Mouse (Mus musculus) neural tube, embryonic 14.5 days (tissue): ENCODE measurements at regions not wholly inside any gene's neighbourhood (a gene's known extent, or its start where the extent isn't known, plus 50 kb on each side); places are given as distances from the start of the nearest gene placed in this dataset.

Experiments used
- ATAC-seq: fragments of 200-750 bp; cut with Nextera tagmentation; 2 replicates; pipeline ENCODE4 v1.8.0; 2017; ENCODE audit warnings: low read depth, mild to moderate bottlenecking, moderate TSS enrichment, moderate library complexity
- H3K27ac ChIP-seq: fragments of 300-500 bp; sonication (generic); 2 replicates; pipeline ENCODE4 v1.5.1; 2014; ENCODE audit warnings: low read depth, mild to moderate bottlenecking, control low read depth, low read length, moderate library complexity, mixed read lengths
- H3K27me3 ChIP-seq: fragments of 300-500 bp; sonication (generic); 2 replicates; pipeline ENCODE4 v1.6.1; 2014; ENCODE audit warnings: low read length; ENCODE audit not compliant: control insufficient read depth, insufficient read depth
- H3K36me3 ChIP-seq: fragments of 300-500 bp; sonication (generic); 2 replicates; pipeline ENCODE4 v1.6.1; 2014; ENCODE audit warnings: low read length, mixed read lengths; ENCODE audit not compliant: control insufficient read depth, insufficient read depth
- H3K4me1 ChIP-seq: fragments of 300-500 bp; sonication (generic); 2 replicates; pipeline ENCODE4 v1.6.1; 2014; ENCODE audit warnings: low read length; ENCODE audit not compliant: control insufficient read depth, insufficient read depth
- H3K4me2 ChIP-seq: fragments of 300-500 bp; sonication (generic); 2 replicates; pipeline ENCODE4 v1.6.1; 2014; ENCODE audit warnings: mild to moderate bottlenecking, low read depth, low read length, control low read depth
- H3K4me3 ChIP-seq: fragments of 300-500 bp; sonication (generic); 2 replicates; pipeline ENCODE4 v1.5.1; 2014; ENCODE audit warnings: low read depth, low read length, control low read depth, mixed read lengths
- H3K9ac ChIP-seq: fragments of 300-500 bp; sonication (generic); replicated peaks from 2 replicates; pipeline ENCODE4 v1.6.1; 2014; ENCODE audit warnings: low read depth, mild to moderate bottlenecking, control low read depth, low read length, mixed read lengths
- H3K9me3 ChIP-seq: fragments of 300-500 bp; sonication (generic); 2 replicates; pipeline ENCODE4 v1.6.1; 2016; ENCODE audit warnings: low read length; ENCODE audit not compliant: control insufficient read depth
- WGBS: fragments of 180-500 bp; shearing (Covaris S2); extraction: QIAGEN DNeasy Blood & Tissue Kit; methylation state at CpG from one replicate; pipeline ENCODE4 v1.1.7; 2014; 5-methylcytosine and 5-hydroxymethylcytosine counted together

- H3K4me1 ChIP-seq: peaks cover 22% of the 10 kb centered on the region
- H3K4me2 ChIP-seq: no peak overlapping the region
- no peaks in the 10 kb centered on the region for H3K27me3 ChIP-seq
- H3K4me3 ChIP-seq: no peak overlapping the region
- no peaks in the 10 kb centered on the region for H3K36me3 ChIP-seq
- no peaks in the 10 kb centered on the region for H3K9me3 ChIP-seq
- no peak for ATAC-seq
- no peak overlapping the region for H3K9ac ChIP-seq
- WGBS: 7% methylated on average over 4 of the region's 4 CpGs
- no peak overlapping the region for H3K27ac ChIP-seq
Observed at GRCm38 (mm10) chr13:60123964-60124363, 53.2 kb downstream of the Gas1 start.

GRCm38 (mm10) chr13:60123174-60123587 lies 54.0 kb downstream of the Gas1 start:
- Histone ChIP-seq H3K9ac (0 out of 2 replicates have a peak overlapping the region, but pooled peaks have one; percentile 11), H3K27ac (no peak overlapping the region), H3K27me3 (no peaks in the 10 kb centered on the region), H3K4me3 (no peak overlapping the region), H3K36me3 (no peaks in the 10 kb centered on the region), H3K9me3 (no peaks in the 10 kb centered on the region), H3K4me2 (peak overlapping the region; percentile 26; the same call in 1 of the 2 replicates), H3K4me1 (peaks cover 22% of the 10 kb centered on the region)
- ATAC-seq: peak; percentile 41
- 10% methylated on average over 6 of the region's 6 CpGs for WGBS

- WGBS: 14% methylated on average over 29 of the region's 29 CpGs
- H3K4me3 ChIP-seq: no peak overlapping the region
Observed at GRCm38 (mm10) chr13:60122341-60123173, 54.6 kb downstream of the Gas1 start.

GRCm38 (mm10) chr13:60111465-60111864 lies 65.7 kb downstream of the Gas1 start:
- H3K27ac ChIP-seq: no peak overlapping the region
- H3K27me3 ChIP-seq: no peaks in the 10 kb centered on the region
- 87% methylated on average over 2 of the region's 2 CpGs for WGBS
- H3K4me1 ChIP-seq: no peaks in the 10 kb centered on the region
- H3K4me2 ChIP-seq: no peak overlapping the region
- no peaks in the 10 kb centered on the region for H3K36me3 ChIP-seq
- H3K4me3 ChIP-seq: no peak overlapping the region
- no peak overlapping the region for H3K9ac ChIP-seq
- no peaks in the 10 kb centered on the region for H3K9me3 ChIP-seq
- ATAC-seq: no peak

More at GRCm38 (mm10) chr13:60122341-60123173, 54.6 kb downstream of the Gas1 start:
- Histone ChIP-seq H3K36me3 (no peaks in the 10 kb centered on the region), H3K27ac (no peak overlapping the region), H3K9me3 (no peaks in the 10 kb centered on the region), H3K27me3 (no peaks in the 10 kb centered on the region), H3K4me2 (peak overlapping the region; percentile 26; the same call in 1 of the 2 replicates), H3K9ac (0 out of 2 replicates have a peak overlapping the region, but pooled peaks have one; percentile 11), H3K4me1 (peaks cover 22% of the 10 kb centered on the region)
- ATAC-seq: peak; percentile 48; the same call in 1 of the 2 replicates

- H3K4me2 ChIP-seq: peak overlapping the region; percentile 8; the same call in 1 of the 2 replicates
- H3K36me3 ChIP-seq: no peaks in the 10 kb centered on the region
- H3K27ac ChIP-seq: no peak overlapping the region
- H3K4me1 ChIP-seq: no peaks in the 10 kb centered on the region
- H3K27me3 ChIP-seq: no peaks in the 10 kb centered on the region
- H3K4me3 ChIP-seq: no peak overlapping the region
- ATAC-seq: peak; percentile 89
- WGBS: 3% methylated on average over 11 of the region's 11 CpGs
- H3K9ac ChIP-seq: no peak overlapping the region
- H3K9me3 ChIP-seq: no peaks in the 10 kb centered on the region
Observed at GRCm38 (mm10) chr13:60110079-60110846, 66.9 kb downstream of the Gas1 start.

- H3K36me3 ChIP-seq: no peaks in the 10 kb centered on the region
- no peak overlapping the region for H3K27ac ChIP-seq
- no peak overlapping the region for H3K9ac ChIP-seq
- H3K9me3 ChIP-seq: no peaks in the 10 kb centered on the region
- H3K27me3 ChIP-seq: no peaks in the 10 kb centered on the region
- no peak overlapping the region for H3K4me2 ChIP-seq
- ATAC-seq: no peak
- H3K4me1 ChIP-seq: no peaks in the 10 kb centered on the region
- H3K4me3 ChIP-seq: no peak overlapping the region
- WGBS: 89% methylated on average over 9 of the region's 9 CpGs
Observed at GRCm38 (mm10) chr13:60105286-60105685, 71.9 kb downstream of the Gas1 start.

GRCm38 (mm10) chr13:60101651-60102050 lies 75.5 kb downstream of the Gas1 start:
- Histone ChIP-seq H3K9ac (no peak overlapping the region), H3K4me2 (no peak overlapping the region), H3K9me3 (no peaks in the 10 kb centered on the region), H3K27ac (no peak overlapping the region), H3K36me3 (no peaks in the 10 kb centered on the region), H3K4me1 (no peaks in the 10 kb centered on the region), H3K27me3 (no peaks in the 10 kb centered on the region), H3K4me3 (no peak overlapping the region)
- ATAC-seq: no peak
- 71% methylated on average over 4 of the region's 4 CpGs for WGBS

- H3K4me3 ChIP-seq: no peak overlapping the region
- no peaks in the 10 kb centered on the region for H3K27me3 ChIP-seq
- no peak overlapping the region for H3K4me2 ChIP-seq
- H3K27ac ChIP-seq: no peak overlapping the region
- H3K4me1 ChIP-seq: no peaks in the 10 kb centered on the region
- no peak overlapping the region for H3K9ac ChIP-seq
- no peaks in the 10 kb centered on the region for H3K9me3 ChIP-seq
- WGBS: 61% methylated on average over 12 of the region's 12 CpGs
- ATAC-seq: peak; percentile 42; the same call in 1 of the 2 replicates
- no peaks in the 10 kb centered on the region for H3K36me3 ChIP-seq
Observed at GRCm38 (mm10) chr13:60100130-60101112, 76.7 kb downstream of the Gas1 start.
